Mouse (Mus musculus) liver, postnatal 0 days (tissue): ENCODE data around the gene Gzf1.

ENCODE experiments used
- CTCF ChIP-seq: sonication (generic); IDR thresholded peaks from 2 replicates; pipeline ENCODE4 v1.5.1; 2016; ENCODE audit warnings: antibody characterized with exemption, low read depth
- EP300 ChIP-seq: IDR thresholded peaks from 2 replicates; pipeline ENCODE4 v1.6.1; 2016; ENCODE audit warnings: antibody characterized with exemption, low read depth, mild to moderate bottlenecking

DNA sequence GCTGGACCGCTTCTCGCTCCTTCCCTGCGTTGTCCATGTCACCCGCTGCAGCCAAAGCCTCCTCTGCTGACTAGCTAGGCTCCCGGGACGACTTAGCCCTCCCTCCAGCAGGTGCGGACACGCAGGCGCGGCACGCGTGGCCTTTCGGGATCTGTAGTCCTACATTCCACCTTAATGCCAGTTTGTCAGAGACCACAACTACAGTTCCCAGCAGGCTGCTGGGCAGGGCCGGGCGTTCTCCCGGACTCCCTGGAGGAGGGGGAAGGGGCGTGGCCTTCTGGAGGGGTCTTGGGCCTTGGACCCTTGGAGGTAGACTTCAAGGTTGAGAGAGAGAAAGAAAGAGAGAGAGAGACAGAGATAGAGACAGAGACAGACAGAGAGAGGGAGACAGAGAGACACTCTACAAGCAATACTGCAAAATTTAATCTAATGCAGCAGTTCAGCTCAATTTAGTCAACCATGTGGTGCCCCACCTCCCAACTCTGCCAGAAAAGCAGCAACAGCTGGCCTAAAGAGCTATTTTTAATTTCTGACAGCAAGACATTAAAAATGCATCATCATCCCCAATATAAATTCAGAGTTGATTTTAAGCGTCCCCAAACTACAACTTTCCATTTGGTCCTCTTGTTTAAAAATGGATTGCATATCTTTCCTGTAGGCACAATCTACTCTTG, 51.6 kb downstream of the Gzf1 start, which contains the start of gene Napb:
- TF ChIP-seq CTCF = no peak
- no peak for TF ChIP-seq EP300
